15 mouse cellular contexts compared by ENCODE assay signal in the genomic region with DNA sequence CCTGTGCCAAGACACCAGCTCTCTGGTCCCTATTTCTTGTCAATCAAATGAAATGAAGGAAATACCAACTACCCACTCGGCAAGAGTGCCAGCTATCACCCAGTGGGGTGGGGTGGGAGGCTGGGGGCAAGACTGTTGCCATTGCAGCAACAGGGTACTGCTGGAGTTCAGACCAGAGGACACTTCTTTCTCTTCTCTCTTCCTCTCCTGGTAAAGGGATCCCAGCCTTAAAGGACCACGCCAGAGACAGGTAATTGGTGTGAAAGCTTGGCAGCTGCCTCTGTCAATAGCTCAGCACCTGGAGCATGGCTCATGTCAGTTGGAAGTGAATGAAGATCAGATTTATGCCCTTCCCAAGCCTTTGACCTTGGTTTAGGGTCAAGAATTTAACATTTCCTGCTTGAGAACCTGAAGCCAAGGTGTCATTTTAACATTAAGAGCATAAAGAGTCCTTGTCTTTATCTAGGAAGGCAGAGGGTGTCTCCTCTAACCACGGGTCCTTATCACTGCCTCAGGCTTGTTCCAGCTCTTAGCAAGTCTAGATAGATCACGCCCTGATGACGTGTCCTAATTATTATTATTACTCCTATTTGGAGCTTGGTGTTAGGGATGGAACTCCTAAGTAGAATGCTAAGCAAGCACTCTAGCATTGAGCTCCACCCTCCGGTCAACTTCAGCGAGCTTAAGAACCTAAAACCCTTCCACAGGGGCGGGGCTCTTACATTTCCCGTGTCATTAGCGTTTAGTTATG. TPM values are rescaled to one million over a fixed set of nuclear protein-coding genes. Genes with fewer than 3 reads are reported as not detected.
DNase-seq lines count a peak whose midpoint lies in the region; ATAC-seq and TF ChIP-seq lines count a peak whose summit lies in the region.
"Had no signal": no experiment of that assay in that cellular context is flagged by ENCODE, and none has a peak within 500 bp of the region (broad histone marks: within the 10 kb centered on the region; RNA-seq: fewer than 3 reads in every experiment).

No protein-coding gene starts in this region.

- no peaks in the 10 kb centered on the region for H3K36me3 ChIP-seq in heart, embryonic 12.5 days
- no peaks in the 10 kb centered on the region for H3K36me3 ChIP-seq in heart, adult 2 months (ENCODE audit: control insufficient read depth, insufficient read depth, low read length)
- H3K36me3 ChIP-seq in hindbrain, embryonic 10.5 days = no peaks in the 10 kb centered on the region
- H3K36me3 ChIP-seq: limb, embryonic 13.5 days; neural tube, embryonic 13.5 days had no signal

- peak; percentile 51; the same call in 1 of the 2 replicates for ATAC-seq in heart, embryonic 12.5 days (ENCODE audit: insufficient number of reproducible peaks, low FRiP score)
- peak; percentile 29 to 69; a peak in 3 of 4 replicates for ATAC-seq in hematopoietic stem cell, adult 5-6 weeks (replicated peaks in 1 of 2; ENCODE audit: insufficient read depth in 1 of 2, low FRiP score in 2 of 2, low TSS enrichment in 1 of 2, low read depth in 1 of 2, poor library complexity in 2 of 2, severe bottlenecking in 2 of 2)
- peak; percentile 92 for ATAC-seq in megakaryocyte progenitor cell, adult 5-6 weeks (replicated peaks; ENCODE audit: poor library complexity)
- no peak for ATAC-seq in inflammation-experienced regulatory T-cells, adult 6 months
- ATAC-seq: hindbrain, embryonic 16.5 days had no signal

- no peaks in the 10 kb centered on the region for H3K79me2 ChIP-seq in heart, adult 2 months (replicated peaks; ENCODE audit: control insufficient read depth, insufficient read depth, low read length)

- H3K4me3 ChIP-seq in heart, embryonic 12.5 days = no peak overlapping the region
- H3K4me3 ChIP-seq in heart, adult 2 months = no peak overlapping the region
- H3K4me3 ChIP-seq in bone marrow, adult 2 months (replicated peaks; ENCODE audit: control insufficient read depth, low read depth, low read length) = no peak overlapping the region
- H3K4me3 ChIP-seq in hindbrain, embryonic 10.5 days = no peak overlapping the region
- H3K4me3 ChIP-seq: limb, embryonic 13.5 days; neural tube, embryonic 13.5 days had no signal

- no peaks in the 10 kb centered on the region for H3K4me1 ChIP-seq in heart, embryonic 12.5 days (replicated peaks)
- no peaks in the 10 kb centered on the region for H3K4me1 ChIP-seq in heart, adult 2 months (ENCODE audit: control insufficient read depth, insufficient read depth, low read length)
- peaks cover 1% of the 10 kb centered on the region for H3K4me1 ChIP-seq in bone marrow, adult 2 months (ENCODE audit: control insufficient read depth, insufficient read depth, low read length)
- no peaks in the 10 kb centered on the region for H3K4me1 ChIP-seq in hindbrain, embryonic 10.5 days (replicated peaks)
- H3K4me1 ChIP-seq: limb, embryonic 13.5 days; neural tube, embryonic 13.5 days had no signal

- no peaks in the 10 kb centered on the region for H3K27me3 ChIP-seq in heart, embryonic 12.5 days (replicated peaks)
- no peaks in the 10 kb centered on the region for H3K27me3 ChIP-seq in heart, adult 2 months (ENCODE audit: control insufficient read depth, insufficient read depth, low read length)
- H3K27me3 ChIP-seq in hindbrain, embryonic 10.5 days (ENCODE audit: insufficient read depth, poor library complexity, severe bottlenecking) = no peaks in the 10 kb centered on the region
- H3K27me3 ChIP-seq: limb, embryonic 13.5 days; neural tube, embryonic 13.5 days had no signal

- H3K9ac ChIP-seq in heart, embryonic 12.5 days = no peak overlapping the region
- no peak overlapping the region for H3K9ac ChIP-seq in heart, adult 2 months (ENCODE audit: low read depth, low read length)
- H3K9ac ChIP-seq: limb, embryonic 13.5 days; neural tube, embryonic 13.5 days had no signal

- no peak for TF ChIP-seq POLR2A in heart, adult 2 months (IDR thresholded peaks at IDR 0.05; ENCODE audit: insufficient read depth, low read depth, low read length)
- TF ChIP-seq POLR2A in bone marrow, adult 2 months (IDR thresholded peaks at IDR 0.05; ENCODE audit: borderline replicate concordance, control insufficient read depth, low read depth, low read length) = no peak

- H3K9me3 ChIP-seq in heart, embryonic 12.5 days (replicated peaks) = no peaks in the 10 kb centered on the region
- no peaks in the 10 kb centered on the region for H3K9me3 ChIP-seq in hindbrain, embryonic 10.5 days
- H3K9me3 ChIP-seq: limb, embryonic 13.5 days; neural tube, embryonic 13.5 days had no signal

- intact Hi-C loops in heart, adult 2 months (cut with DNase I) = no loop called here

- TF ChIP-seq CTCF in heart, adult 2 months (IDR thresholded peaks at IDR 0.05) = no peak
- TF ChIP-seq CTCF in bone marrow, adult 2 months (IDR thresholded peaks at IDR 0.05; ENCODE audit: control insufficient read depth, insufficient read depth, low read length) = no peak

- no peak for TF ChIP-seq EP300 in heart, adult 2 months (IDR thresholded peaks at IDR 0.05; ENCODE audit: insufficient read depth, low read depth, low read length)

- DNase-seq in heart, adult 2 months = no peak
- DNase-seq in embryo, embryonic 10.5 days (ENCODE audit: low spot score) = no peak
- no peak for DNase-seq in hindbrain, embryonic 10.5 days (ENCODE audit: low spot score)
- DNase-seq: heart, adult 18-20 months; thymus, postnatal 36 days had no signal

- H3K27ac ChIP-seq in heart, embryonic 12.5 days (ENCODE audit: poor library complexity, severe bottlenecking) = no peak overlapping the region
- H3K27ac ChIP-seq in heart, adult 2 months = no peak overlapping the region
- peak overlapping the region; percentile 23; the same call in 1 of the 2 replicates for H3K27ac ChIP-seq in bone marrow, adult 2 months (ENCODE audit: control insufficient read depth, insufficient read depth, low read depth, low read length, poor library complexity)
- no peak overlapping the region for H3K27ac ChIP-seq in hindbrain, embryonic 10.5 days
- H3K27ac ChIP-seq: kidney, postnatal 0 days; limb, embryonic 13.5 days; macrophage; neural tube, embryonic 13.5 days had no signal

- WGBS in heart, embryonic 12.5 days = 58% methylated on average over 10 of the region's 10 CpGs
- 61% methylated on average over 10 of the region's 10 CpGs for WGBS in heart, adult 2 months
- WGBS in bone marrow, adult 2 months = 52% methylated on average over 10 of the region's 10 CpGs
- 84% methylated on average over 10 of the region's 10 CpGs for WGBS in hindbrain, embryonic 10.5 days

- H3K4me2 ChIP-seq in heart, embryonic 12.5 days = no peak overlapping the region
- H3K4me2 ChIP-seq: limb, embryonic 13.5 days; neural tube, embryonic 13.5 days had no signal

RNA-seq across cellular contexts. Expression of a gene that starts 58.2 kb away (rescaled TPM):
- polyA plus RNA-seq in heart, embryonic 12.5 days (2016; fragmentation: Nextera tagmentation; extraction: Ambion mirVana) = 24.8 and 27.8 TPM in 2 replicates
- total RNA-seq in heart, adult 2 months (2021) = 10 to 100 TPM; 14.9 to 96.7 TPM
- polyA plus RNA-seq in heart, adult 2 months (2012; rRNA removed) = 3.9 and 20.8 TPM in 2 replicates
- 151 and 236 TPM in 2 replicates for polyA plus RNA-seq in bone marrow, adult 2 months (2011; ENCODE audit: insufficient read depth, insufficient read length, low replicate concordance, missing spikeins)
- 2.2 and 2.4 TPM in 2 replicates for total RNA-seq in hematopoietic stem cell, adult 5-6 weeks (2017)
- 1.0 and 1.3 TPM in 2 replicates for total RNA-seq in megakaryocyte progenitor cell, adult 5-6 weeks (2015)
- total RNA-seq in megakaryocyte progenitor cell, adult 5-6 weeks (2017) = 0.71 and 0.91 TPM in 2 replicates
- polyA plus RNA-seq in inflammation-experienced regulatory T-cells, adult 6 months (2017; shearing (Covaris generic)) = 10 to 100 TPM; 17.9 to 43.9 (median 38.3) TPM
- polyA plus RNA-seq in hindbrain, embryonic 10.5 days (2016; fragmentation: Nextera tagmentation; extraction: Ambion mirVana) = 2.0 and 2.2 TPM in 2 replicates
